Mouse (Mus musculus) left cerebral cortex, adult 18-20 months (tissue): ENCODE measurements around the gene Lnpk. TPM values are rescaled to one million over a fixed set of nuclear protein-coding genes. Genes with fewer than 3 reads are reported as not detected.

Source experiments
- DNase-seq, 2 experiments: peaks; one replicate each; pipeline ENCODE4 v3.0.0; 2021 to 2022; ENCODE audit warnings: low spot score in 2 of 2, mixed read lengths in 1 of 2
- long read RNA-seq, 2 experiments: library from polyadenylated mRNA; stranded (forward); transcript quantifications; one replicate each; pipeline ENCODE4 v2.0.0; 2021
- total RNA-seq, 2 experiments: library from RNA; stranded (reverse); gene quantifications; 2 replicates each; pipeline ENCODE4 v1.2.3; 2021

The Lnpk gene
- total RNA-seq = 10 to 100 TPM; 67.4 to 78.8 TPM
- long read RNA-seq, experiment 1, transcript Lnpk-203 (14 exons, 3,321 nt) = minor isoform, 5 of 52 reads
- long read RNA-seq, experiment 1, transcript Lnpk-201 (13 exons, 3,195 nt) = major isoform, 36 of 52 reads
- long read RNA-seq, experiment 1, partial matches to known transcripts = 2 of 52 reads
- long read RNA-seq, experiment 1, other reads (novel, unspliced or antisense) = 9 of 52 reads
- long read RNA-seq, experiment 2, transcript Lnpk-203 (14 exons, 3,321 nt) = minor isoform, 8 of 50 reads
- long read RNA-seq, experiment 2, transcript Lnpk-201 (13 exons, 3,195 nt) = major isoform, 32 of 50 reads
- long read RNA-seq, experiment 2, partial matches to known transcripts = 0 of 50 reads
- long read RNA-seq, experiment 2, other reads (novel, unspliced or antisense) = 10 of 50 reads

DNA sequence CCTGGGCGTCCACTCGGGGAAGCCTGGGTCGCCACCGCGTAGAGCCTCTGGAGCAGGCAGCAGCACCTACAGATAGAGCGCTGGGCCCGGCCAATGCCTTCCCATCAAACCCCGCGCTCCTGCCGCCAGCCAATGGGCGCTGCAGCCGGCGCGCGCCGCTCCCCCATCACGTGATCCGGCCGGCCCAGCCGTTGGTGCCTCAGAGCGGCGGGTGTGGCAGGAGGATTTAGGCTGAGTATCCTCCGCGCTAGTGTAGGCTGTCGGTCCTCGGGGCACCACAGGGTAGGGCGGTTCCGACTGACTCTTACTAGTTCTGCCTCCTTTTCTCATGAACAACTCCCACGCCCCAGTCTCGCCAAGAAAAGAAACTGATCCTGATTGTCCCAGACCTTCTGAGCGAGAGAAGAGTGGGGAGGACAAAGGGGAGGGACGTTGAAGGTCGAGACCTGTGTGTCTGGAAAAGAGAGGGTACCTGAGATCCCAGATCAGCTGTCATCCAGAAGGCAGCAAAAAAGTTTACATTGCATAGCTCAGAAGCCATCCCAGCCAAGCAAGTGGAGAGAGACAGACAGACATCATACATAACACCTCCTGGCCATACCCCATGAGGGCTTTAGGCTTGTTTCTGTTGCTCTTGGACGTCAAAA, at the start of gene Lnpk:
Gene Lnpk (minus strand): TSS at position 593 of the 647 bp plus-strand sequence.
- DNase-seq = peak; percentile 90 to 95

GRCm38 (mm10) chr2:74620368-74620767, 41.1 kb upstream of the Lnpk start:
- DNase-seq = no peak

DNA sequence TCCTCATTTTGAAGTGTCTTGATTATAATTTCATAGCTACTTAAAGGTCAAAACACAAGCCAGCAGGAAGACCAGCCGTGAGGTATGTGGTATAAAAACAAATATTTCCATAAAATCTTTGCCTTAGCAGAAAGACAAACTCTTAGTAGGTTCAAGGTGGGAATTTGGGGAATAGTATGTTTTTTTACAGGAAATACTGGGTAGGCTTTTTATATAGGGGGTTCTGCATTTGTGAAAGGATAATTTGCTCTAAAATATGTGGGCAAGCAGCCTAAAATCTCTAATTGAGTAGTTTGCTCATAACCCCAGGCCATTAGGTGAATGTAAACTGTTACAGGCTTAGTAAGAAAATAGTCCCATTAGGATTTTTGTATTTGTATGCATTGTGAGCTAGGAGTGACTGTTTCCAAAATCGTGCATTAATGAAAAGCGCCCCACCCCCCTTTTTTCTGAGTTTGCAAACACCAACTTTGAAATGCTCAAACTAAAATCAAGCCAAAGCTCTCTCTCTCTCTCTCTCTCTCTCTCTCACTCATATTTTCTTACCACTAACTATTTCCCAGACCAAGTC, 40.5 kb upstream of the Lnpk start:
- DNase-seq = no peak

GRCm38 (mm10) chr2:74617706-74618105, 38.5 kb upstream of the Lnpk start:
- no peak for DNase-seq

GRCm38 (mm10) chr2:74611406-74611805, 32.2 kb upstream of the Lnpk start:
- no peak for DNase-seq

GRCm38 (mm10) chr2:74609350-74609749, 30.1 kb upstream of the Lnpk start:
- DNase-seq = no peak

- no peak for DNase-seq
Measured at GRCm38 (mm10) chr2:74606087-74606760, 27.0 kb upstream of the Lnpk start.

GRCm38 (mm10) chr2:74604011-74604410, 24.8 kb upstream of the Lnpk start:
- no peak for DNase-seq

DNA sequence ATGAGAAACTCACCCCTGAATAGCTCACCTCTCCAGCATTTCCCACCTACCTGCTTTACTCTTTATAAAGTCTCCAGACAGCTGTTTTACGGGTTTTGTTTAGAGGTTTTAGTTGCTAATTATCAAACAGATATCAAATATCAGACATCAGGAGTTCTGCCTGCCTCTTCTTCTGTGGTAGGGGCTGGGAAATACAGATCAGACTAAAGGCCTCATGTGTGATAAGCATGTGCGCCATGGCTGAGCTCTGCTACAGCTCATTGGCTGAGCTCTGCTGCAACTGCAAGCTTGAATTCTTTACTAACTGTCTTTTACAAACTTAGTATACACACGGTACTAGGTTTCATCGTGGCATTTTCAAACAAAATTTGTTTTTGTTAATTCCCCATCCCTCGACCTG, 23.2 kb upstream of the Lnpk start:
- DNase-seq = no peak

GRCm38 (mm10) chr2:74597169-74597568, 17.9 kb upstream of the Lnpk start:
- no peak for DNase-seq

DNA sequence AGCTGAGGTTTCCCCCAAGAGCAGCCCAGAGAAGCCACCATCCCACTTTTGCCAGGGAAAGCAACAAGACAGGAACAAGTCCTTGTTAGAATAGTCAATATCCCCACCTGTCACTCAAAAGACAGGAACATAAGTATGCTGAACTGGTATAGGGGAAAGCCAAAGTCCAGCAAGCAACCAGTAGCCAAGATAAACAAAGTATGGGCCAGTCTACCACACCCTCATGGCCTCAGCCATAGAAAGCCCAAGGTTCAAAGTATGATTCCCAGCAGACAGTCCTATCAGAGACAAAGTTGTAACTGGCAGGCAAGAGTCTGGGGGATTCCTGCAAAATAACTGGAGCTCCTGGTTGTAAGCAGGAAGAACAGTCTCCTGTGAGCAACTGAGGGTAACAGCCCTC, 16.9 kb upstream of the Lnpk start:
- DNase-seq = no peak

DNA sequence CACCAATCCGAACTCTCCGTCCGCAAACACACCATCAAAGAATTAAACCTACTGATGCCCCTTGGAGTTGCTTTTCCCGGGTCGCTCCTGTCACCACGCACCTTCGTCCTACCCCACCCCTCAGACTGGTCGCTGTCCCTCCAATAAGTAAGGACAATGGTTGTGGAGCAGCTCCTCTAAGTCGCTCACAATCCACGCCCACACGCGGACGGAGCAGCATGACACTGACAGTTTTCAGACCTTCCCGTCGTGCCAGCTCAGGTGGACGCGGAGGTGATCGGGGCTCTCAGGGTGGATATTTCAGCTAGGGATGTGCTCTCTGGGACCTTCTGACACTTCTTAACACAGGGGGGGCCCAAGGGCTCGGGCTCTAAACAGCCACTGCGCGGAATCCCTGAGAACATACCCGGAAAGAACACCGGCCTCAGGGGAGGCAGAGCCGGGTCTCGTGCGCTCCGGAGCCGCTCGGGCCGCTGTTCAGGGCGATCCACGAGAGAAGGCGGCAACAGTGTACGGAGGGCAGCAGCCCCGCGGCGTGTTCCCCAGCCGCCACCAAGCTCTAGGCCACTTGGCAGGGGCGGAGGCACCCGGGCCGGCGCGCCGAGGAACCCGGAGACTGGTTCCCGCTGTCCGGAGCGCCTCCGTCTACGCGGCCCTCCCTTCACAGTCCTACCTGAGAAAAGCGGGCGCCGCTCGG, 941 bp downstream of the Lnpk start:
- DNase-seq = peak; percentile 40 to 59

GRCm38 (mm10) chr2:74570390-74570789, 8.8 kb downstream of the Lnpk start:
- no peak for DNase-seq

GRCm38 (mm10) chr2:74559822-74560221, 19.4 kb downstream of the Lnpk start:
- no peak for DNase-seq

DNA sequence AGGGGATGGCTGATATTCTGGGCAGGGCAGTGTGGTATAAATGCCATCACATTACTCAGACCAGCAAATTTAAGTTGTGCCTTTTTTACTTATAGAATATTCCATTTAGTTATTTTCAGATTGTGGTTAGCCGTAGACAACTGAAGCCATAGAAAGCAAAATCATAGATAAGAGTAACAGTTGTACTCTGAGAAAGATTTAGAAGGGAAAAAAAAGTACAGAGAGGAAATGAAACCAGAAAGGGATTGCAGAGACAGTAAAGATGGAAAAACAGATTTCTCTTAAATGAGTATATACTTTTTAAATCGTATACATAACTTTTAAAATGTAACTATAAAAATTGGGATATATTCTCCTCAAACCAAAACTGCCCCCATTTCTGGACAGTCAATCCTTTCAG, 20.1 kb downstream of the Lnpk start:
- DNase-seq = no peak

- no peak for DNase-seq
Measured at GRCm38 (mm10) chr2:74557451-74557850, 21.8 kb downstream of the Lnpk start.

DNA sequence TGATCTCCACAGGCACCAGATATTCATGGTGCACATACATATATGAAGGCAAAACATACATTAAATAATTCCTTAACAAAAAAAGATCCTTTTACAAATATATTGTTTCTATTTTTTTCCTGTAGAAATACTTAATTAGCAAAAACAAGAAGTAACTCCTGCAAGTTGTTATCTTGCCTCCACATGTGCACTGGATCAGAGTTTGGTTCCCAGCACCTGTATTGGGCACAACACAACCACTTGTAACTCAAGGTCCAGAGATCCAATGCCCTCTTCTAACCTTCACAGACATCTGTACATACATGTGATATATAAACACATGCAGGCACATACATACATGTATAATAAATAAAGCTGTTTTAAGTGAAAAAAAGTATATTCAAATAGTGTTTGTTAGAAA, 27.3 kb downstream of the Lnpk start:
- DNase-seq = no peak

GRCm38 (mm10) chr2:74548306-74548705, 30.9 kb downstream of the Lnpk start:
- DNase-seq = no peak

DNA sequence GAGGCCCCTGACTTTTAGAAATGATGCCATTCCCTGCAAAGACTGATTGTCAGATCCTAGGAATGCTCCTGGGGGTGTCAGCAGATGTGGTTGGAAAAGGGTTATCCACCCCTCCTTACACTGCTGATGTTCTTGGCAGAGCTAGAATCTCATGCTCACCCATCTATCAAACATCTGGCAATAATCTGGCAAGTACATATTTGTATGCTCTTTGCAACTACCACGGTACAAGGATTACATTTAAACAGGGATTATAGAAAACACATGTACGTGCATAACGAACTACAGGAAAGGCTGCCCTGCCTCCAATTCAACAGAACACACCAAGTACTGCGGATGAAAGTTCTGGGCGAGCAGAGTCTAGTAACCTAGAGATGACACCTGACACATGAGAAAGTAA, 70.9 kb downstream of the Lnpk start:
- no peak for DNase-seq

DNA sequence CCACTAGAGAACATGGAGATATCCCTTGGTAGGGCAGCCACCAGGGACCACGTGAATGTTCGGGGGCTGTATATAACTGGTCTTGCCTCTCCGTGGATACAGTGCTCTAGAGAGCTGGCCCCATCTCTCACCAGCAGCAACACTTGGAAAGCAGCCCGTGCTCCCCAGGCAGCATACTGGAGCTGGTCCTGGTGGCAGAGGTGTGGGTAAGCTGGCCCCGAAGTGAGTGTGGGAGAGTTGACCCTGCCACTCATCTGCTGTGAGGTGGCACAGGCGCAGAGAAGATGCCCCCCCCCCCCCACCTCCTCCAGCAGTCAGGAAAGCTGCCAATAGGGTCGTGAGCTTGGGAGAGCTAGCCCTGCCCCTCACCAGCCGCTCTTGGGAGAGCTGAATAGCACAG, 72.8 kb downstream of the Lnpk start:
- DNase-seq = no peak

GRCm38 (mm10) chr2:74500307-74500706, 78.9 kb downstream of the Lnpk start:
- DNase-seq = no peak
